Mouse (Mus musculus) liver, adult (tissue): ENCODE results near the gene Dmc1.

Source experiments
- GATA4 ChIP-seq: IDR thresholded peaks from 2 replicates; pipeline ENCODE4 v1.6.1; 2014; ENCODE audit warnings: mild to moderate bottlenecking, low read length; ENCODE audit not compliant: insufficient replicate concordance

The Dmc1 gene

GRCm38 (mm10) chr15:79533796-79534195, 71.1 kb downstream of the Dmc1 start:
- no peak for TF ChIP-seq GATA4

GRCm38 (mm10) chr15:79529935-79530334, 75.0 kb downstream of the Dmc1 start:
- no peak for TF ChIP-seq GATA4

- TF ChIP-seq GATA4, result no peak
Observed at GRCm38 (mm10) chr15:79527991-79528639, 76.8 kb downstream of the Dmc1 start.

GRCm38 (mm10) chr15:79527192-79527591, 77.7 kb downstream of the Dmc1 start:
- TF ChIP-seq GATA4, result no peak

- TF ChIP-seq GATA4, result no peak
Observed at GRCm38 (mm10) chr15:79525979-79526768, 78.7 kb downstream of the Dmc1 start.

GRCm38 (mm10) chr15:79525564-79525963, 79.3 kb downstream of the Dmc1 start:
- TF ChIP-seq GATA4, result no peak

GRCm38 (mm10) chr15:79519400-79520220, 85.3 kb downstream of the Dmc1 start:
- TF ChIP-seq GATA4, result no peak

- TF ChIP-seq GATA4, result no peak
Observed at GRCm38 (mm10) chr15:79518571-79518970, 86.3 kb downstream of the Dmc1 start.

GRCm38 (mm10) chr15:79517710-79518109, 87.2 kb downstream of the Dmc1 start:
- no peak for TF ChIP-seq GATA4

GRCm38 (mm10) chr15:79516171-79517096, 88.5 kb downstream of the Dmc1 start, which contains the start of gene Kdelr3:
Gene Kdelr3, plus strand, starts transcription at chr15:79516411.
- TF ChIP-seq GATA4, result no peak

GRCm38 (mm10) chr15:79513940-79514339, 91.0 kb downstream of the Dmc1 start:
- TF ChIP-seq GATA4, result no peak

- TF ChIP-seq GATA4, result no peak
Observed at GRCm38 (mm10) chr15:79511553-79512320, 93.2 kb downstream of the Dmc1 start.
